Mouse (Mus musculus) adrenal gland, adult 18-20 months (tissue): ENCODE measurements around the gene Ptcd1. TPM values are rescaled to one million over a fixed set of nuclear protein-coding genes. Genes with fewer than 3 reads are reported as not detected.
"Not testable (repeated sequence)": the region's sequence is repeated elsewhere in the genome, so short reads cannot be mapped to it uniquely, and the experiment has no call there.

ENCODE experiments used
- DNase-seq, 2 experiments: peaks; one replicate each; pipeline ENCODE4 v3.0.0; 2021 to 2022; ENCODE audit warnings: low spot score in 2 of 2
- long read RNA-seq, 2 experiments: library from polyadenylated mRNA; stranded (forward); transcript quantifications; one replicate each; pipeline ENCODE4 v2.0.0; 2021
- total RNA-seq, 2 experiments: library from RNA; stranded (reverse); gene quantifications; 1 replicate in 1 of 2; 2 replicates in 1 of 2; pipeline ENCODE4 v1.2.3; 2021

Ptcd1 gene
- 10 to 100 TPM; 22.1 to 23.1 TPM for total RNA-seq
- long read RNA-seq, experiment 1, transcript Ptcd1-201 (9 exons, 3,087 nt) = major isoform, 34 of 44 reads
- long read RNA-seq, experiment 1, partial matches to known transcripts = 3 of 44 reads
- long read RNA-seq, experiment 1, other reads (novel, unspliced or antisense) = 7 of 44 reads
- long read RNA-seq, experiment 2, transcript Ptcd1-201 (9 exons, 3,087 nt) = major isoform, 68 of 89 reads
- long read RNA-seq, experiment 2, partial matches to known transcripts = 5 of 89 reads
- long read RNA-seq, experiment 2, other reads (novel, unspliced or antisense) = 16 of 89 reads

- peak; percentile 97 for DNase-seq
Measured at GRCm38 (mm10) chr5:145166536-145167305, at the start of gene Ptcd1, which contains the start of gene Cpsf4. TSS of gene Ptcd1 (minus strand) at chr5:145167108. TSS of gene Cpsf4 (plus strand) at chr5:145167213.

DNA sequence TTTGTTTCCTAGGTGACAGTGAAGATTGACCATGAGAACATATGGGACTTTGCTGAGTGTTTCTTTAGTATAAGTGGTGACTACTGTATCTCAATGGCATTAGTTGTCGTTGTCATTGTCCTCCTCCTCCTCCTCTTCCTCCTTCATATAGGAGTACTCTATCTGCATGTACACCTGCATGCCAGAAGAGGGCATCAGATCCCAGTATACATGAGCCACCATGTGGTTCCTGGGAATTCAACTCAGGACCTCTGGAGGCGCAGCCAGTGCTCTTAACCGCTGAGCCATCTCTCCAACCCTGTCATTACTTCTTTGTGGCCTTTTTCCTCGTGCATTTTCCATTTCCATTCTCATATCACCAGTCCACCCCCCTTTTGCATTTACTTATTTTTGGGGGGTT lies 47.8 kb upstream of the Ptcd1 start:
- DNase-seq = no peak

DNA sequence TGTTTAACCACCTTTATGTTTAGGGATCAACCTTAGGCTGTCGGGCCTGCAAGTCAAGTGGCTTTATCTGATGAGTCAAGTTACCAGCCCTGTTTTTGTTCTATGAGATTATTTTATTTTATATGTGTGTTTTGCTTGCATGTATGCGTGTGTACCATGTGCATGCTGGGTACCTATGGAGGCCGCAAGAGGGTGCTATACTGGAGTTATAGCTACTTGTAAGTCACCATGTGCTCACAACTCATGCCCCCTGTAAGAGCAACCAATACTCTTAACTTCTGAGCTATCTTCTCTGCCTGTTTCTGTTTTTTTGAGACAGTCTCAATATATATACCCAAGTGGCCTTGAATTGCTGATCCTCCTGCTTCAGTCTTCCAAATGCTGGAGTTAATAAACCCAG lies 46.6 kb upstream of the Ptcd1 start:
- no peak for DNase-seq

DNA sequence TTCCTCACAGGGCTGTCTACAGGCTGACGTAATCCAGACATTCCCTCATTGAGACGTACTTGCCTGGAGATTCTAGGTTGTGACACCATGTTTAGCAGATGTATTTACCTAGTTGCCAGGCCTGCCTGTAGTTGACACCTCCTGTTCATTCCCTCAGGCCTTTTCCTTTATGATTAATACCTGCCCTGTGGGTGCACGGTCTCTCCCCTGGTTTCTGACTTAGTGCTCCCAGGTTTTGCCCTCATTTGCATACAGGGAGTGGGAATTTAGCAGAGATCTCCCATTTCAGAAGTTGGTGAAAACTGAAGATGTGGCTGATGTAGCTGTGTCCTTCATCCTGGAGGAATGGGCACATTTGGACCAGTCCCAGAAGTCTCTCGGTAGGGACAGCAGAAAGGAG lies 45.3 kb upstream of the Ptcd1 start:
- no peak for DNase-seq

GRCm38 (mm10) chr5:145211340-145211739 lies 44.4 kb upstream of the Ptcd1 start:
- no peak for DNase-seq

GRCm38 (mm10) chr5:145208391-145208790 lies 41.5 kb upstream of the Ptcd1 start:
- DNase-seq = not testable (repeated sequence)

GRCm38 (mm10) chr5:145207954-145208353 lies 41.0 kb upstream of the Ptcd1 start:
- no peak for DNase-seq

DNA sequence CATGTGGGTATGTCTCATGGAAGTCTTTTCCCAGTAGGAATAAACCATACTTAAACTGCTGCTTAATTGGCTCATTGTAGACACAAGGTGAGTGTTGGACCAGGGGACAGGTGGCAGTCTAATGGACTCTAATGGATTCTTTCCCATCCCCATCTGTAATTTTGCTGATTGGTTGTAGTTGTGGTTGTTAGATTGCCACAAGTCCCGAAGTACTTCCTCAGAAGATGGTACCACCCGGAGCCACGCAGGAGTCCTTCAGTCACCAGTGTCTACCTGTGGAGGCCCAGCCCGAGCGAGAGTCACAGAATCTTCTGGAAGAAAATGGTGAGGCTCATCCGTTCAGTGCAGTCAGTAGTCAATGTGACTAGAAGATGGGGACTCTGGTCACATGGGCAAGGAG lies 40.5 kb upstream of the Ptcd1 start:
- no peak for DNase-seq

DNA sequence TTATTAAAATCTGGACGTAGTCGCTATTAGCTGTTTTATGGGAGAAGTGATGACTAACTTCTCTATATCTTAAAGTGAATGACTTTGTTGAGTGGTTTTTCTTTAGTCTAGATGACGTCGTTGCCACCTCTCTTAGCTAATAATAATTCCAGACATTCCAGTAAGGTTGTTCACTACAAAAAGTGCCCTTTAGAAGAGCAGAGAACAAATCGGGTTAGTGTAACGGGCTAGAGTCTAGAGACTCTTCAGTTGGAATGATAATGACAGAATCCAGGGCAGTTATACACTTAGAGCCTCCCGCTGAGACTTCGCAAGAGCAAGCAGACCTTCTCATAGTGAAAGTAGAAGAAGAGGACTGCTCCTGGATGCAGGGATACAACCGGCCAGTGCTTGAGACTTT lies 38.1 kb upstream of the Ptcd1 start:
- no peak for DNase-seq

DNA sequence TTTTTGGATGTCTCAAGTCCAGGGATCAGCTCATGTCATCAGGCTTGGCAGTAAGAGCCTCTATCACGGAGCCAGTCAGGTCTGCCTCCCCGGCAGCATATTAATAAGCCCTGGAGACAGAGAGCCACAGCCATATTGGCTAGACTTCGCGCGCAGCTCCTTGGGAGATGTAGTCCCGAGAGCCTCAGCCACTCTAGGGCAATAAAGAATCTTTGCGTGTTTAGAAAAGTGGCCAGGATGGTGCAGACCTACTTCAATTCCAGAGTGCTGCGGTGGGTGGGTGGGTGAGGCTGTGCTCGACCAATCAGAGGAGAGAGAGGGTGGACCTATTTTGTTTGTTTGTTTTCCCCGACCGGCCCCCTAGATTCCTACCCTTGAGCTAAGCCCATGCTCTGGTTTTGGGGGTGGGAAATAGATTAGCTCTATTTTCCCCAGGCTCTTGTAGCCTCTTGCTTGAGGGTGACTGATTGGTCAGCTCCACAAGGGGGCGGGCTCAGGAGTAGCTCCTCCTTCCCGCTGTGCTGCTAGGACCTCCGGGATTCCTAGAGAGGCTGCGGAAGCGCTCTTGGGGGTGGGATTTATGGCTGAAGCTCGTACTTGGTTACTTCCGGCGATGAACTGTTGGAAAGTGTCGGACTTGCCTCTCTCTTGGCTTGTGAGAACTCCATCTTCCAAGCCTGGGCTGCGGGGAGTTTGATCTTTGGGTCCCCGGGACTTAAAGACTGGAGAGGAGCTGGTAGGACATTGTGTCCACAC lies 37.2 kb upstream of the Ptcd1 start, which contains the start of gene Zkscan5:
TSS of gene Zkscan5 (plus strand) at position 627 of the 756 bp plus-strand sequence.
- peak; percentile 91 for DNase-seq

GRCm38 (mm10) chr5:145202446-145202845 lies 35.5 kb upstream of the Ptcd1 start:
- no peak for DNase-seq

- DNase-seq = peak; percentile 57 to 62
Measured at GRCm38 (mm10) chr5:145201321-145201991, 34.5 kb upstream of the Ptcd1 start, which contains the start of gene Zkscan14. TSS of gene Zkscan14 (minus strand) at chr5:145201868.

- DNase-seq = no peak
Measured at GRCm38 (mm10) chr5:145200387-145200786, 33.5 kb upstream of the Ptcd1 start.

DNA sequence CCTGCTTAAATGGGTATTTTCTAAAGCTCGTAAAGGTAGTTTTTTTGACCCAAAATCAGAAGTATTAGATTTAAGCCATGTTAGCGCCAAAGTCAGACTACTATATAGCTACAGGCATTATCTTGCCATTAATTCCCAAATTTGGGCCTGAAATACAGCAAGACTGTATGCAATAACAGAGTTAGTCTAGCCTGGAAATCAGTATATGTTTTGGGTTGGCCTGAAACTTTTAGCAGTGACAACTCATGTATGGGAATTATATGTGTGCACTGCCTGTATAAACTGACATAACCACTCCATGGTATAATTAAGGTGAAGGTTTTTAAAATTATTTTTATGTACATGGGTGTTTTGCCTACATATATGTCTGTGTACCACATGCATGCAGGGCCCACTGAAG lies 25.1 kb upstream of the Ptcd1 start, which contains the start of gene Atp5j2:
TSS of gene Atp5j2 (minus strand) at position 101 of the 400 bp plus-strand sequence.
- no peak for DNase-seq

DNA sequence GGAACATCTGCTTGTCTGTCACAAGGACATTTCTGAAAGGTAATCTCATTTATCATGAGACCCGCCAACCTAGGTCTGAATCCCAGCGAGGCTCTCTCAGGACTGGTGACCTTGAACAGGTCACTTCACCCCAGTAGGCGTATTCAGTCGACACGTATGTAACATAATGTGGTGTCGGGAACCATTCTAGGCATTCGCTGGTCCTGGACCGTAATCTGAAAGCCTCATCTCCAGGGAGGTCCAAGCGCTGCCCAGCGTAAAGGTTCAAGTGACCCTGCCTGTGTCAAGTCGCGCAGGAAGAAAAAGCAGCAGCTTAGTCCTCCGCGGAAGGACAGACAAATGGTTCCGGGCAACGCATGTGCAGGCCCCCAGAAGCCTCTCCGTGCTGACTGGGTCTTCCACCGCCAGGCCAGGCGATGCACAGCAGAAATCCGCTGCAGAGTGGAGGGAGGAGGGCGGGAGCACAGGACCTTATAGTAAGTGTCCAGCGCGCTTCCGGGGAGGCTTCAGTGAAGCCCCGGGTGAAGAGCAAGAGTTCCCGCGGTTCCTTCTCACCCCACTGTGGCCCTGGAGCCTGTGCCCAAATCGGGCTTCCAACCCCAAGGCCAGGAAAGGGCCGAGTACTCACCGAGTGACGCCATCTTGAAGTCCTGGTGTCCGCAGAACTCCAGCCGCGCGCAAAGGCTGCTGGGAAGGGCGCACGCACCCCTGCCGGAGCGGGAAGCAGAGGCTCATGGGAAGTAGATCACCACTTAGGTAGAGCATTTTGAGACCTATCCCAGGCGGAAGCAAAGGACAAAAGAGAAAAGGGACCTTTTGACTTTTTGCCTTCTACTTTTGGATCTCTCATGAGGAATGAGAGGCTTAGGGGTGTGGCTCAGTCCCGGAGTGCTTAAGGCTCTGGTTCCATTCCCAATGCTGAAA lies 24.2 kb upstream of the Ptcd1 start:
- peak; percentile 84 for DNase-seq

DNA sequence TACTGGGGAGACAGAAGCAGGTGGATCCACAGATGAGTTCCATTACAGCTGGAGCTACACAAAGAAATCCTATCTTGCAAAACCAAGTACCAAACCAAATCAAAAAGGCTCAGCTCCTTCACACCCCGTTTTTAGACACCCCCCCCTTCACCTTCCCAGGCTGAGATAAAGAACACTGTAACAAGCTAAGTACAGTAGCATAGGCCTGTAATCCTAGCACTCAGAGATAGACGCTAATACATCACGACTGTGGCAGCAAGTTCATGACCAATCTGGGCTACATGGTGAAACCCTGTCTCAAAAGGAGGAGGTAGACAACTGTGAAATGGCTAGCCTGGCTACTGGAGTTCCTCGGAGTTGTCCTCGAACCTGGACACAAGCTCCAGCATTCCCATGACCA lies 23.5 kb upstream of the Ptcd1 start:
- DNase-seq = no peak

DNA sequence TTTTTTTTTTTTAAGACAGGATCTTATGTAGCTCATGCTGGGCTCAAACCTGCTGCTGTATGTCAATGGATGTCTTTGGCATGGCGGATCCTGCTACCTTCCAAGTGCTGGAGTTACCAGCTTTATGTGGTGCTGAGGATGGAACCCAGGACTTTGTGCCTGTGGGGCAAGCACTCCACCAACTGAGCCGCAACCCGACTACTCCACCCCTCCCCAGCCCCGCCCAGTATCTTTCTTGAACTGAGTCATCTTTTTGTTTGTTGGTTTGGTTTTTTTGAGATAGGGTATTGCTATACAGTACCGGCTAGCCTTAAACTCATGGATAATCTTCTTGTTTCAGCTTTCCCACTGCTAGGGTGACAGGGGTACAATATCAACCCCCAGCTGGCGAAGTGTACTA lies 22.5 kb upstream of the Ptcd1 start:
- no peak for DNase-seq

GRCm38 (mm10) chr5:145185244-145185643 lies 18.3 kb upstream of the Ptcd1 start:
- no peak for DNase-seq

DNA sequence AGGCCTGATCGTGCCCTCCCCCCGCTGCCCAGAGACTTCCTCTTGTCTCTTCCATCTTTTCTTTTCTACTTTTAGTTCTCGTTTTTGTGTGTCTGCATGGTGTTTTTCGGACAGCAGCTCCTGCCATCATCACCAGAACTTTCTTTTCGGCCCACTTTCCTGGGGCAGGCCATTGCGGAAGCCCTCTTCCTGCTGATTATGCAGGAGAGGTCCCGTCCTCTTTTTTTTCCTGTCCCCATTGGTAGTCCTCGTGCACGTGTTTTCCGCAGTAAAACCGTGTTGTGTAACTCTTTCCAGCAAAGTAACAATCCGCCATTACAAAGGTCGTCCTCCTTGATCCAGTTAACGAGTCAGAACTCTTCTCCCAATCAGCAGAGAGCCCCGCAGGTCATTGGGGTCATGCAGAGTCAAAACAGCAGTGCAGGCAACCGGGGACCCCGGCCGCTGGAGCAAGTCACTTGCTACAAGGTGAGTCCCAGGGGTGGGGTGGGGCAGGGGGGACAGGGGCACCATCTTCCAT lies 11.6 kb upstream of the Ptcd1 start:
- no peak for DNase-seq

DNA sequence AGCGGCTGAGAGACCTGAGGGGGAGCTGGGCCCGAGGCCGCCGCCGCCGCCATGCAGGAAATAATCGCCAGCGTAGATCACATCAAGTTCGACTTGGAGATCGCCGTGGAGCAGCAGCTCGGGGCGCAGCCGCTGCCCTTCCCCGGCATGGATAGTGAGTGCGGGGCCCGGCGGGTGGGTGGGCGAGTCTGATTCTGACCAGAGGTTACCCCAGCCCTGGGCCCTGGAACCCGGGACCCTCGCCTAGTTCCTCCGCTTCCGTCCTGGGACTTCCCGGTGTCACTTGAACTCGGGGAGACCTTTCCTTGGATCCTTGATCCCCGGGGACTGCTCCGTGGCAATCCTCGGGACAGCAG lies 376 bp upstream of the Ptcd1 start:
- DNase-seq = no peak
